Mouse (Mus musculus) megakaryocyte progenitor cell, adult 5-6 weeks (primary cell): ENCODE measurements around the gene Exoc3l2. TPM values are rescaled to one million over a fixed set of nuclear protein-coding genes. Genes with fewer than 3 reads are reported as not detected.
"Not testable (repeated sequence)": the region's sequence is repeated elsewhere in the genome, so short reads cannot be mapped to it uniquely, and the experiment has no call there.

ENCODE experiments used
- ATAC-seq: replicated peaks from 2 replicates; pipeline ENCODE4 v1.8.0; 2016; ENCODE audit warnings: mild to moderate bottlenecking, moderate TSS enrichment, inconsistent platforms; ENCODE audit not compliant: poor library complexity
- total RNA-seq, 2 experiments: library from RNA; stranded (forward) in 1 of 2; stranded (reverse) in 1 of 2; fragments of 157-497, 149-512 nt in 1 of 2; fragments of 200-1000 nt in 1 of 2; gene quantifications; 2 replicates each; pipeline versions ENCODE4 v1.2.3 to v1.2.4; 2015 to 2017

Exoc3l2 gene
- total RNA-seq, 2 experiments from 2014 or later: 0.57 to 0.62 TPM

- ATAC-seq: no peak
Measured at GRCm38 (mm10) chr7:19483281-19483680, 20.1 kb downstream of the Exoc3l2 start.

DNA sequence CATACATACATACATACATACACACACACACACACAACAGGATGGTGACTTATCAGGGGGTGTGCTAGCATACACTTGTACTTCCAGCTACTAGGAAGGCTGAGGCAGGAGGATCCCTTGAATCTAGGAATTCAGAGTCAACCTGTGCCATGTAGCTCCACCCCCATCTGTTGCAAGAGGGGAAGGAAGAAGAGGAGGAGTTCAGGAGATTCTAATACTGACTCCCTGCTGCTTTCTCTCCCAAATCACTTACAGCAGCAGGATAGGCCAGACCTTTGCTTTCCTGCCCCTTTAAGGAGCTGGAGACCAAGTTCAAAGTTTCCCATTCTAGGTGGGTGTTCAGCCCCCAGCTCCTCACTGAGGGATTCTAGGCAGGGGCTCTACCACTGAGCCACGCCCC lies 22.4 kb downstream of the Exoc3l2 start:
- peak; percentile 44; the same call in 1 of the 2 replicates for ATAC-seq

DNA sequence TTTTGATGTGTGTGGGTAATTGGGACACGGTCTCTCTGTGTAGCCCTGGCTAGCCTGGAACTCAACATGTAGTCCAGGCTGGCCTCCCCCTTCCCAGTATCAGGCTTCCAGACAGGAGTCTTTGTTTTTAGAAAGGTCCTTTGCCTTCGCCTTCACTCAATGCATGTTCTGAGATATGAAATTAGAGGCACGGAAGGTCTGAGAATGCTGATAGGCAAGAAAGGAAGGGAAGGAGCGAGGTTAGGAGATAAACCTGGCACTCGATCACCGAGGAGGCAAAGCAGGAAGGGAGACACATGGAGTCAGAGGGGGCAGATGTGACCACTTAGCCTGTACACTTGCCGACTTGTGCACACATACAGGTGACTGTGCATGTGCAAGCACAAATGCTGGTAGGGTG lies 23.4 kb downstream of the Exoc3l2 start:
- peak; percentile 44; the same call in 1 of the 2 replicates for ATAC-seq

DNA sequence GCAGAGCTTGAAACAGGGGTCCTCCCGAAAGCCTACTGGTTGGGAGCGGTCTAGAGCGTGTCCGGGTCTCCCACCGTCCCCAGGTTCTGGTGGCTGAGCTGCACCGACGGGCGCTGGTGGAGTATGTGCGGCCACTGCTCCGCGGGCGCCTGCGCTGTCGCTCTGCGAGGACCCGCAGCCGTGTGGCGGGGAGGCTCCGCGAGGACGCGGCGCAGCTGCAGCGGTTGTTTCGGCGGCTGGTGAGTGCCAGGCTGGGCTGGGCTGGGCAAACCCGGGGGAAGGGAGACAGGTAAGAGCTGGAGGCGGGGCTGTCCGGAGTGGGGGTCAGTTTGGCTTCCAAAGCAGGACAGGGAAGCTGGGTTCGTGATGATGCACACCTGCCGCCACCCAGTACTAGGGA lies 26.4 kb downstream of the Exoc3l2 start:
- no peak for ATAC-seq

GRCm38 (mm10) chr7:19491731-19492130 lies 28.6 kb downstream of the Exoc3l2 start:
- peak; percentile 62 for ATAC-seq

DNA sequence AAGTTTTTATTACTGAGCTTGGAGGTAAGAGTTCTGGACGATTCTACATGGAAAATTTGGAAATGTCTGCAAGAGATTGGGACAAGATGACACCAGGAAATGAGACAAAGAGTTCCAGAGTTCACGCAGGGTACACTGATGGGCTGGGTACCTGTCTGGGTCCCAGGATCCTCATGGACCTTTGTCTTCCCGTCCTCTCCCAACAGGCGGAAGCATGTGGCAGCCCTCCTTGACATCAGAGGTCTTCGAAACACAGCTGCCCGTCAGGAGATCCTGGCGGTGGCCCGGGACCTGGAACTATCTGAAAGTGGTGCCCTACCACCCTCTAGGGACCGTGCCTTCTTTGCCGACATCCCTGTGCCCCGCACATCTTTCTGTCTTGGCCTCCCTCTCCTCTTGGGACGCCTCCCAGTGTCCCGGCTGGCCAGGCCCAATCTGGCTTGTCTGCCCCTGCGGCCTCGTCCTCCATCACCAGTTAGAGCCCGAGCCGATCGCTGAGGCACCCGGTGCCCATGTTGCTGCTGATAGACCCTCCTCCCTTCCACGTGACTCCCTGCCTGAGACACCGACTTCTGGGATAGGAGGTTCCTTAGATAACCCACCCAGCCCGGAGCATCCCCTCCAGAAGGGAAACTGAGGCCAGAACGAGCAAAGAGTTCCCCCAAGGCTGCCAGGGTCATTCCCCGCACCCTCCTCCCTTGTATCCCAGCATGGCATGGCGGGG lies 31.8 kb downstream of the Exoc3l2 start:
- no peak for ATAC-seq

- peak; percentile 47 for ATAC-seq
Measured at GRCm38 (mm10) chr7:19495521-19496213, 32.5 kb downstream of the Exoc3l2 start.

GRCm38 (mm10) chr7:19496214-19496555 lies 33.1 kb downstream of the Exoc3l2 start:
- ATAC-seq: peak; percentile 24

GRCm38 (mm10) chr7:19498326-19498725 lies 35.2 kb downstream of the Exoc3l2 start:
- no peak for ATAC-seq

- ATAC-seq: peak; percentile 49
Measured at GRCm38 (mm10) chr7:19500420-19501363, 37.6 kb downstream of the Exoc3l2 start.

- no peak for ATAC-seq
Measured at GRCm38 (mm10) chr7:19501658-19502057, 38.5 kb downstream of the Exoc3l2 start.

DNA sequence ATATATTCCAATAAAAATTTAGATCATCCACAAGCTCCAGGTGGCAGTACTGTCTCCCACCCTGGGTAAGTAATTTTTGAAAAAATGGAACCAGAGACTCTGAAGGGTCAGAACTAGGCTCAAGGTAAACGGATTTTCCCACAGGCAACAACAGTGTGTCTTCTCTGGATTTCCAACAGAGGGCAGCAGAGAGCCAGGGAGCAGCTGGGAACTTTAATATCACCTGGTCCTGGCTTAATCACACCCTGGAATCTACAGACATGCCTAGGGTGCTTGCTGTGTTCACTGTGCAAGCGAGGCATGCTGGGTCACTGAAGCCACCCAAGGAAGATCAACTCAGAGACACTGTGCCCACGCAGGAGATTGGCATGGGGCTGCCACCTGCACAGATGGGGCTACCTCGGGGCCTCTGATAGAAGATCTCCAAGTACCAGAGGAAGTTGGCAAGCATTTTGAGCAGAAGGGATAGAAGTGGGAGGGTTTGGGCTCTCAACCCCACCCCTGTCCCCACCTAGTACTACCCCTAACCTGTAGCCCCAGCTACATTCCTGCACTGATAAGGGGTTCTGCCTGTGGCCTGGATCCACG lies 40.4 kb downstream of the Exoc3l2 start:
- peak; percentile 23; the same call in 1 of the 2 replicates for ATAC-seq

GRCm38 (mm10) chr7:19506326-19506725 lies 43.2 kb downstream of the Exoc3l2 start:
- ATAC-seq: peak; percentile 32

- no peak for ATAC-seq
Measured at GRCm38 (mm10) chr7:19506969-19507611, 44.0 kb downstream of the Exoc3l2 start.

DNA sequence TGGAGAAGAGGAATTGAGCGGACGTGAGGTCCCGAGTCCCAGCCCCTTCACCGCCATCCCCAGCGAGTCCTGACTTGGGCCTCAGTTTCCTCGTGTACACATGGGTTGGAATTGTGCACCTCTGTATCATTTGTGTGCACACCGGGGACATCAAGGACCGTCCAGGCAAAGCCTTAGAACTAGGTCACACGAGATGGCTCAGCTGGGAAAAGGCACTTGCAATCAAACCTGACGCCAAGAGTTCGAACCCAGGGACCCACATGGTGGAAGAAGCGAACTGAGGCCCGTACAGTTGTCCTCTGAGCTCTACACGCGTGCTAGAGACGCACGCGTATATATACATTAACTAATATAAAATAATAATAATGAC lies 44.5 kb downstream of the Exoc3l2 start:
- ATAC-seq: no peak

GRCm38 (mm10) chr7:19508150-19508923 lies 45.2 kb downstream of the Exoc3l2 start, which contains the start of the genes Bloc1s3 and Trappc6a:
TSS of gene Bloc1s3 (minus strand) at chr7:19508367.
TSS of gene Trappc6a (plus strand) at chr7:19508395.
- ATAC-seq: peak; percentile 84

- ATAC-seq: 0 out of 2 replicates have a peak, but pooled peaks have one; percentile 4
Measured at GRCm38 (mm10) chr7:19508924-19509568, 45.9 kb downstream of the Exoc3l2 start.

DNA sequence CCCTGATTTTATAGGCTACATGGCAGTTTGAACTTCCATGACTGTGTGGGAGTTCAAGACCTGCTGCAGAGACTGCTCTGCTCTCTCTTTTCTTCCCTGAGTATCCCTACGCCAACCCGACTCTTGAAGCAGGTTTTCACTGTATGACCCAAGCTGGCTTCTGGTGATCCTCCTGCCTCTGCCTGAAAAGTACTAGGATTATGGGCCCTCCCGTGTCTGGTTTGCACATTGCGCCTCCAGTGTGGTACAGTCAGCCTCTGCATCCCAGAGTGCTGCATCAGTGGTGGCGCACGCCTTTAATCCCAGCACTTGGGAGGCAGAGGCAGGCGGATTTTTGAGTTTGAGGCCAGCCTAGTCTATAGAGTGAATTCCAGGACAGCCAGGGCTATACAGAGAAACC lies 46.7 kb downstream of the Exoc3l2 start:
- no peak for ATAC-seq

DNA sequence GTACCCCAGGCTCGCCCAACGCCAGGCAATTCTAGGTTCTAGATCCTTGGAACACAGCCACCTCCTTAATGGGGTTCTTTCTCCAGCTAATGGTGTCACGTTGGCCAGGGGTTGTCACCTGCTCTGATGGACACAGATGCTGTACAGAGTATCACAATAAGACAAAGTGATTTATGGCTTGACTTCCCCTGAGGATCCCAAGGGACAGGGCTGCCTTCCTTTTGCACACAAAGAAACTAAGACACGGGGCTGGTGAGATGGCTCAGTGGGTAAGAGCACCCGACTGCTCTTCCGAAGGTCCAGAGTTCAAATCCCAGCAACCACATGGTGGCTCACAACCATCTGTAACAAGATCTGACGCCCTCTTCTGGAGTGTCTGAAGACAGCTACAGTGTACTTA lies 48.8 kb downstream of the Exoc3l2 start:
- not testable (repeated sequence) for ATAC-seq
